Mouse (Mus musculus): ENCODE measurements around the gene Gm20388. TPM values are rescaled to one million over a fixed set of nuclear protein-coding genes. Genes with fewer than 3 reads are reported as not detected.

The Gm20388 gene
- polyA plus RNA-seq, 1 experiment from 2014 or later: not detected

- Histone ChIP-seq H3K4me3 (no peak overlapping the region), H3K9me3 (no peaks in the 10 kb centered on the region; the same call in 1 of the 2 replicates), H3K9ac (no peak overlapping the region), H3K27me3 (no peaks in the 10 kb centered on the region), H3K27ac (no peak overlapping the region), H3K4me2 (replicated peaks) (no peak overlapping the region), H3K4me1 (peaks cover 4% of the 10 kb centered on the region; the same call in 1 of the 2 replicates), H3K36me3 (no peaks in the 10 kb centered on the region)
- ATAC-seq (ENCODE audit: insufficient number of reproducible peaks, insufficient read depth, low FRiP score, low TSS enrichment): no peak
- 77% methylated on average over 4 of the region's 4 CpGs for WGBS
Observed at GRCm38 (mm10) chr8:119964859-119965258, 54.2 kb downstream of the Gm20388 start.

- ATAC-seq (ENCODE audit: insufficient number of reproducible peaks, insufficient read depth, low FRiP score, low TSS enrichment): no peak
- H3K4me1 ChIP-seq: no peaks in the 10 kb centered on the region
- H3K9me3 ChIP-seq: no peaks in the 10 kb centered on the region; the same call in 1 of the 2 replicates
- no peak overlapping the region for H3K4me2 ChIP-seq (replicated peaks)
- no peaks in the 10 kb centered on the region for H3K27me3 ChIP-seq
- no peak overlapping the region for H3K9ac ChIP-seq
- no peak overlapping the region for H3K27ac ChIP-seq
- no peak overlapping the region for H3K4me3 ChIP-seq
- WGBS: 79% methylated on average over 9 of the region's 9 CpGs
- H3K36me3 ChIP-seq: no peaks in the 10 kb centered on the region
Observed at GRCm38 (mm10) chr8:119967435-119967834, 56.8 kb downstream of the Gm20388 start.

GRCm38 (mm10) chr8:119970169-119970568 lies 59.5 kb downstream of the Gm20388 start:
- no peaks in the 10 kb centered on the region for H3K36me3 ChIP-seq
- no peak overlapping the region for H3K4me3 ChIP-seq
- H3K27me3 ChIP-seq: no peaks in the 10 kb centered on the region
- ATAC-seq (ENCODE audit: insufficient number of reproducible peaks, insufficient read depth, low FRiP score, low TSS enrichment): no peak
- no peaks in the 10 kb centered on the region; the same call in 1 of the 2 replicates for H3K9me3 ChIP-seq
- 72% methylated on average over 9 of the region's 9 CpGs for WGBS
- H3K4me2 ChIP-seq (replicated peaks): no peak overlapping the region
- no peak overlapping the region for H3K9ac ChIP-seq
- no peaks in the 10 kb centered on the region for H3K4me1 ChIP-seq
- no peak overlapping the region for H3K27ac ChIP-seq

- H3K27me3 ChIP-seq: no peaks in the 10 kb centered on the region
- H3K4me3 ChIP-seq: no peak overlapping the region
- 73% methylated on average over 12 of the region's 12 CpGs for WGBS
- no peak overlapping the region for H3K9ac ChIP-seq
- H3K36me3 ChIP-seq: no peaks in the 10 kb centered on the region
- no peak overlapping the region for H3K27ac ChIP-seq
- no peak overlapping the region for H3K4me2 ChIP-seq (replicated peaks)
- no peaks in the 10 kb centered on the region for H3K4me1 ChIP-seq
- no peaks in the 10 kb centered on the region; the same call in 1 of the 2 replicates for H3K9me3 ChIP-seq
- no peak for ATAC-seq (ENCODE audit: insufficient number of reproducible peaks, insufficient read depth, low FRiP score, low TSS enrichment)
Observed at GRCm38 (mm10) chr8:119972558-119972957, 61.9 kb downstream of the Gm20388 start.

GRCm38 (mm10) chr8:119978770-119979381 lies 68.2 kb downstream of the Gm20388 start:
- no peak overlapping the region for H3K27ac ChIP-seq
- ATAC-seq (ENCODE audit: insufficient number of reproducible peaks, insufficient read depth, low FRiP score, low TSS enrichment): no peak
- 55% methylated on average over 11 of the region's 11 CpGs for WGBS
- H3K9me3 ChIP-seq: no peaks in the 10 kb centered on the region
- H3K4me3 ChIP-seq: no peak overlapping the region
- H3K4me2 ChIP-seq (replicated peaks): no peak overlapping the region
- no peaks in the 10 kb centered on the region for H3K36me3 ChIP-seq
- H3K9ac ChIP-seq: 0 out of 2 replicates have a peak overlapping the region, but pooled peaks have one; percentile 27
- H3K27me3 ChIP-seq: no peaks in the 10 kb centered on the region
- H3K4me1 ChIP-seq: 0 out of 2 replicates have a peak, but pooled peaks cover 3% of the 10 kb centered on the region

GRCm38 (mm10) chr8:119981253-119981652 lies 70.6 kb downstream of the Gm20388 start:
- no peak overlapping the region for H3K27ac ChIP-seq
- WGBS: 74% methylated on average over 4 of the region's 4 CpGs
- H3K9ac ChIP-seq: no peak overlapping the region
- H3K27me3 ChIP-seq: no peaks in the 10 kb centered on the region
- no peak overlapping the region for H3K4me2 ChIP-seq (replicated peaks)
- no peaks in the 10 kb centered on the region for H3K9me3 ChIP-seq
- ATAC-seq (ENCODE audit: insufficient number of reproducible peaks, insufficient read depth, low FRiP score, low TSS enrichment): no peak
- H3K4me3 ChIP-seq: no peak overlapping the region
- peaks cover 4% of the 10 kb centered on the region; the same call in 1 of the 2 replicates for H3K4me1 ChIP-seq
- no peaks in the 10 kb centered on the region for H3K36me3 ChIP-seq

- Histone ChIP-seq H3K36me3 (no peaks in the 10 kb centered on the region), H3K9me3 (no peaks in the 10 kb centered on the region), H3K4me1 (peaks cover 3% of the 10 kb centered on the region; the same call in 1 of the 2 replicates), H3K4me3 (no peak overlapping the region), H3K4me2 (replicated peaks) (no peak overlapping the region), H3K27me3 (no peaks in the 10 kb centered on the region), H3K27ac (no peak overlapping the region), H3K9ac (no peak overlapping the region)
- no peak for ATAC-seq (ENCODE audit: insufficient number of reproducible peaks, insufficient read depth, low FRiP score, low TSS enrichment)
Observed at GRCm38 (mm10) chr8:119984085-119984484, 73.4 kb downstream of the Gm20388 start.

GRCm38 (mm10) chr8:119986174-119986573 lies 75.5 kb downstream of the Gm20388 start:
- Histone ChIP-seq H3K9me3 (no peaks in the 10 kb centered on the region), H3K9ac (no peak overlapping the region), H3K4me1 (peaks cover 2% of the 10 kb centered on the region; the same call in 1 of the 2 replicates), H3K4me3 (no peak overlapping the region), H3K27ac (no peak overlapping the region), H3K4me2 (replicated peaks) (no peak overlapping the region), H3K27me3 (peaks cover 7% of the 10 kb centered on the region; the same call in 1 of the 2 replicates), H3K36me3 (no peaks in the 10 kb centered on the region)
- ATAC-seq (ENCODE audit: insufficient number of reproducible peaks, insufficient read depth, low FRiP score, low TSS enrichment): no peak
- WGBS: 63% methylated on average over 5 of the region's 5 CpGs

- Histone ChIP-seq H3K36me3 (no peaks in the 10 kb centered on the region), H3K4me3 (no peak overlapping the region), H3K9me3 (no peaks in the 10 kb centered on the region), H3K9ac (no peak overlapping the region), H3K4me2 (replicated peaks) (no peak overlapping the region), H3K27me3 (peaks cover 22% of the 10 kb centered on the region), H3K27ac (no peak overlapping the region), H3K4me1 (peaks cover 12% of the 10 kb centered on the region)
- 77% methylated on average over 15 of the region's 15 CpGs for WGBS
- no peak for ATAC-seq (ENCODE audit: insufficient number of reproducible peaks, insufficient read depth, low FRiP score, low TSS enrichment)
Observed at GRCm38 (mm10) chr8:119988087-119988486, 77.4 kb downstream of the Gm20388 start.

GRCm38 (mm10) chr8:119992249-119992648 lies 81.6 kb downstream of the Gm20388 start, which contains the start of gene Crispld2:
TSS of gene Crispld2 (plus strand) at chr8:119992438.
- peak; percentile 79 for ATAC-seq (ENCODE audit: insufficient number of reproducible peaks, insufficient read depth, low FRiP score, low TSS enrichment)
- Histone ChIP-seq H3K27me3 (peaks cover 28% of the 10 kb centered on the region), H3K9me3 (no peaks in the 10 kb centered on the region), H3K4me3 (peak within 1 kb of the TSS; percentile 33), H3K27ac (no peak within 1 kb of the TSS), H3K9ac (peak within 1 kb of the TSS; percentile 8; the same call in 1 of the 2 replicates), H3K4me1 (peaks cover 34% of the 10 kb centered on the region), H3K4me2 (replicated peaks) (peak within 1 kb of the TSS; percentile 66), H3K36me3 (no peaks in the 10 kb centered on the region)
- 1% methylated on average over 25 of the region's 25 CpGs for WGBS

GRCm38 (mm10) chr8:119994114-119994513 lies 83.5 kb downstream of the Gm20388 start:
- peak overlapping the region; percentile 24 for H3K4me2 ChIP-seq (replicated peaks)
- WGBS: 50% methylated on average over 7 of the region's 7 CpGs

GRCm38 (mm10) chr8:119994556-119994955 lies 83.9 kb downstream of the Gm20388 start:
- no peaks in the 10 kb centered on the region for H3K36me3 ChIP-seq
- peaks cover 34% of the 10 kb centered on the region for H3K4me1 ChIP-seq
- H3K4me2 ChIP-seq (replicated peaks): peak overlapping the region; percentile 24
- H3K9ac ChIP-seq: no peak overlapping the region
- 18% methylated on average over 6 of the region's 6 CpGs for WGBS
- no peak overlapping the region; the same call in 1 of the 2 replicates for H3K27ac ChIP-seq
- no peak overlapping the region for H3K4me3 ChIP-seq
- H3K9me3 ChIP-seq: no peaks in the 10 kb centered on the region
- ATAC-seq (ENCODE audit: insufficient number of reproducible peaks, insufficient read depth, low FRiP score, low TSS enrichment): no peak
- peaks cover 28% of the 10 kb centered on the region for H3K27me3 ChIP-seq

More at GRCm38 (mm10) chr8:119994114-119994513, 83.5 kb downstream of the Gm20388 start:
- no peaks in the 10 kb centered on the region for H3K36me3 ChIP-seq
- no peak overlapping the region; the same call in 1 of the 2 replicates for H3K27ac ChIP-seq
- H3K9me3 ChIP-seq: no peaks in the 10 kb centered on the region
- H3K4me1 ChIP-seq: peaks cover 34% of the 10 kb centered on the region
- H3K27me3 ChIP-seq: peaks cover 28% of the 10 kb centered on the region
- peak; percentile 36; the same call in 1 of the 2 replicates for ATAC-seq (ENCODE audit: insufficient number of reproducible peaks, insufficient read depth, low FRiP score, low TSS enrichment)
- H3K9ac ChIP-seq: no peak overlapping the region
- no peak overlapping the region for H3K4me3 ChIP-seq
